Mouse (Mus musculus) c-Kit-positive CD71-positive TER-119-positive erythroid progenitor cells, embryonic 14.5 days (primary cell): ENCODE results near the gene Cdc42se2.

Experiments used
- DNase-seq: peaks from one replicate; pipeline ENCODE4 v3.0.0-alpha.2; 2013; ENCODE audit warnings: low spot score

Cdc42se2 gene

GRCm38 (mm10) chr11:54793173-54793572 is 5.7 kb upstream of the Cdc42se2 start:
- no peak for DNase-seq

DNA sequence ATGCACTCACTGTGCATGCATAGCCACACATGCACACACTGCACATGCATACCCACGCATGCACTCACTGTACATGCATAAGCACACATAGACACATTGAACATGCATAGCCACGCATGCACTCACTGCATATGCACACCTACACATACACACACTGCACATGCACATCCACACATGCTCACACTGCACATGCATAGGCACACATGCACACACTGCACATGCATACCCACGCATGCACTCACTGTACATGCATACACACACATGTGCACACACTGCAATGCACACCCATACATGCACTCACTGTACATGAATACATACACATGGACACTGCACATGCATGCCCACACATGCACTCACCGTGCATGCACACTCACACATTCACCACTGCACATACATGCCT is 4.0 kb upstream of the Cdc42se2 start:
- DNase-seq, result no peak

GRCm38 (mm10) chr11:54786858-54787487 is 502 bp downstream of the Cdc42se2 start:
- peak; percentile 46 for DNase-seq

- no peak for DNase-seq
These were observed 1.9 kb downstream of the Cdc42se2 start for GRCm38 (mm10) chr11:54785566-54785965.

DNA sequence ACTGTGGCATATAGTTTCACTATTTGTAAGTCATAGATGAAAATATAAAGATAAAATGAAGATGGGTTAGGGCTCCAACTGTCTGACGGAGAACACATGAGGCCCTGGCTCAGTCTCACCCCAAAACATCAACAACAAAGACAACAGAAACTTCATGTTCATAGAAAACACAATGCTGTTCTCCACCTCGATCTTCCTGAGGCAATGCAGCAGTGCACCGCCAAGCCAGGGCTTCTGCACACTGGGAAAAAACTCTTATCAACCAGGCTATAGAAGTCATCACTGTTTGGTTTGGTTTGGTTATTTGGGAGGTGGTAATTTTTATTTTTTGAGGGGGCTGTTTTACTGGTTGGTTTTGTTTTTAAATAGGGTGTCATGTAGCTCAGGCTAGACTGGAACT is 3.0 kb downstream of the Cdc42se2 start:
- DNase-seq, result no peak

DNA sequence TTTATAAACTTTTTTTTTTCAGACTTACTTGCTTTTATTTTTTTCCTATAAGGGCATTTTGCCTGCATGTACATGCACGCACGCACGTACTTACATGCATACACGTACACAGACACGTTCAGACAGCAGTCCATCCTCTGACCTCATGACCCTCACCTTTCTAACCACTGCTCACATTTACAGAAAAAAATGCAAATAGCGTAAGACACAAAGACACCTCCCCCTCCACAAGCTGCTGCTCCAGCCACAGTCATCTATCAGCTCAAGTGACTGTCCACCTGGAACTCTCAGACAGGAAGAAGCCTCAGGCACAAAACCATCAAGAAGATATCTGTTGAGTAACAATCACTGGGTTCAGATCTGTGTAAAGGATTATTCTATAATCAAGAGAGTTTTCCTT is 5.2 kb downstream of the Cdc42se2 start:
- no peak for DNase-seq

- DNase-seq, result no peak
These were observed 7.5 kb downstream of the Cdc42se2 start for GRCm38 (mm10) chr11:54779946-54780345.

DNA sequence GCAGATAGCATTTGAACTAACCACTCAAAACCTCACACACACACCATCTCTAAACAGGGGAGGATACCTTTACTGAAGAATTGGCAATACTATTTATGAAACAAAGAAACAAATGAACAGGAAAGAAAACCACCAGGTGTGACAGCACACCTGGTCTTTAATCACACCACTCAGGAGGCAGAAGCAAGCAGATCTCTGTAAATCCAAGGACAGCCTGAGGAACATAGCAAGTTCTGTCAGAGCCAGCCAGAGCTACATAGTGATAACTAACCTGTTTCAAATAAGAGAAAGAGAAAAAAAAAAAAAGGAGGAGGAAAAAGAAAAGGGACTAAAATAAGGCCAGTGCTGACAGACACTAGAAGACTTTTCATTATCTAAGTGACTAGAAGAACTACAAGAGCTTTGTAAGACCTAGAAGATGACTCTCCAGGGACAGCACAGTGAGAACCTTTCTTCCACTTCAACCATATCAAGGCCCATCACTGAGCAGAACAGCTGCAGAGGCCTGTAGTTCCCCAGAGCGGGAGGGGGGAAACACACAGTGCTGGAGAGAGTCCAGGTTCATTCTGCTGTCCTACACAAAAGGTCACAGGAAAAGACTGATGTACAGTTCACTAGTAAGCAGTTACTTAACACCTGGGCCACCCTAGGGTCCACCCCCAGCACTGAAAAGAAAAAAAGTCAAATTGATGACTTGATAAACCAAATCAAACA is 9.2 kb downstream of the Cdc42se2 start:
- DNase-seq, result no peak

GRCm38 (mm10) chr11:54777387-54778130 is 9.9 kb downstream of the Cdc42se2 start:
- no peak for DNase-seq

GRCm38 (mm10) chr11:54776735-54777333 is 10.6 kb downstream of the Cdc42se2 start:
- no peak for DNase-seq

DNA sequence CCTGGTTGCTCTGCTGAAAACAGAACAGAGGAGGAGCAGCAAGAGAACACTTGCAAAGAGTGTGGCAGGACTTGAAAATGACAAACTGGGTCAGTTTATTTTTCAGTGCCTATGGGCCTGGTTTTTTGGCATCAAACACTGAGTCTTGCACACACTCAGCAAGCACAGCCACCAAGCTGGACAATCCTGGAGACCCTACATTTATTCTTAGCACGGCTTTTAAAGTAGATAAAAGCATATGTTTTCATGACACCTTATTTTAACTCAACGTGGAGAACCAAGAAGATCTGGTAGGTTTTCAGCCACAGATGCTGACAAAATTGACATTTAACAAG is 11.1 kb downstream of the Cdc42se2 start:
- DNase-seq, result no peak

GRCm38 (mm10) chr11:54775628-54776366 is 11.7 kb downstream of the Cdc42se2 start:
- no peak for DNase-seq

- DNase-seq, result no peak
These were observed 13.0 kb downstream of the Cdc42se2 start for GRCm38 (mm10) chr11:54774282-54775078.

- no peak for DNase-seq
These were observed 15.9 kb downstream of the Cdc42se2 start for GRCm38 (mm10) chr11:54771549-54771948.

DNA sequence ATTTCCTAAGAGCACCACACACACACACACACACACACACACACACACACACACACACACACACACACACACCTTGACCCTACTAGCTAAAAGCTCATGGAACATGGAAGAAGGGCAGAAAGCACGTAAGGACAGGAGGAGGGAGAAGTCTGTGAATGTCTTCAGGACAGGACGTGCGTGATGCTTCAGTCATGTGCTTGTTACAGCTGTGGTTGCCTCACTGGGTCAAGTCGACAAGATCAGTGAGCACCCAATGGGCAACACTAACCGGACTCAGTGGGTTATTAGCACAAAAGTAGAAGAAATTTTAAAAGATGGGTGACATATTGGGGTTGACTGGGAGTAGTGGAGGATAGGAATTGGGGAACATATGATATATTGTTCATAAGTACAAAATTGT is 17.6 kb downstream of the Cdc42se2 start:
- DNase-seq, result no peak

DNA sequence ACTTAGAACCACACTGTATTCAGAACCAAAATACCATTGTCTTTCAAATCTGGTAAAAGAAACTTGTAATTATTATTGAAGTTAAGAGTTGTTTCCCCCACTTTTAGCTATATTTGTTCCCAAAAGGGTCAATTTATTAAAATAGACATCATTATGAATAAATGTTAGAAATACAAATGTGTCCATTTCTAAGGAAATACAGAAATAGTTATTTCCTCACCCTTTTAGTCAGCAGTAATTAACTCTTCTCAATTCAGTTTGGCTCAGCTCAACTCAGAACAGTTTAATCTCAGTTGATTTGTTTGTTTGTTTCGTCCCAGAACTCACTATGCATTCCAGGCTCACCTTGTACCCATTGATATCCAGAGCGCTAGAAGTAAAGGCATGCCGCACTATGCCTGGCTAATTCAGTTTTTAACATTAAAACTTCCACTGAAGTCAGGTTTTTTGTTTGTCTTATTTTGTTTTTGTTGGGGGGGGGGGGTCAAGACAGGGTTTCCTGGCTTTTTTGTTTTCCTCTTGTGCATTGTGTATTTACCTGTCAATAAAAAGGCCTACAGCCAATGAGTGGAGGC is 19.3 kb downstream of the Cdc42se2 start:
- no peak for DNase-seq

DNA sequence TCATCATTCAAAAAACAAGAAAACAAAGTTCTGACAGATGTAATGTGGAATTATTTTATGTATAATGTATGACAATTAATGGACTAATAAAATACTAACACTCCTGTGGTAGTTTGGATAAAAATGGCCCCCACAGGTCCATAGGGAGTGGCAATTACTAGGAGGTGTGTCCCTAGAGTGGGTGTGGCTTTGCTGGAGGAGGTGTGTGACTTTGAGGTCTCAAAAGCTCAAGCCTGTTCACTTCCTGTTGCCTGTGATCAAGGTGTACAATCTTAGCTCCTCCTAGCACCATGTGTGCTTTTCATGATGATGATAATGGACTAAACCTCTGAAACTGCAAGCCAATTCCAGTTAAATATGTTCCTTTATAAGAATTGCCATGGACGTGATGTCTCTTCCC is 22.7 kb downstream of the Cdc42se2 start:
- peak; percentile 27 for DNase-seq

- no peak for DNase-seq
These were observed 23.4 kb downstream of the Cdc42se2 start for GRCm38 (mm10) chr11:54764026-54764425.

DNA sequence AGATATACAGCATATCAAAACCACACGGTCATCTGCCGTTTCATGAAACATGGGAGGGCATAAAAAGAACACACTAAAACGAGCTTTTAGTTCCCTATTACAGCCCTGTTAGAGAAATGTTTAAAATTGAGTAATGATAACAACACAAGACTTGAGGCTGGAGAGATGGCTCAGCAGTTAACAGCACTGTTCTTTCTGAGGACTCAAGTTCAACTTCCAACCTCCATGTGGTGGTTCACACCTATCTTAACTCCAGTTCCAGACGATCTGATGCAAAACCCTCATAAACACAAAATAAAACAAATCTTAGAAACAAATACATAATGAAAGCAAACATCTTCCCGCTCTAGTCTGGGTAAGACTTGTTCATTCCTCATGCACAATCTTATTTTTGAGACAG is 24.7 kb downstream of the Cdc42se2 start:
- DNase-seq, result no peak

GRCm38 (mm10) chr11:54757993-54758392 is 29.5 kb downstream of the Cdc42se2 start:
- no peak for DNase-seq

- no peak for DNase-seq
These were observed 32.3 kb downstream of the Cdc42se2 start for GRCm38 (mm10) chr11:54755148-54755664.
